Mouse (Mus musculus) erythroblast, embryonic 14.5 days (primary cell): ENCODE data around the gene Gpr171.

Experiments
- GATA1 ChIP-seq: IDR thresholded peaks from 2 replicates; pipeline ENCODE4 v1.6.1; 2012; ENCODE audit warnings: low read length, inconsistent platforms, mixed read lengths
- TAL1 ChIP-seq: IDR thresholded peaks from 3 replicates; pipeline ENCODE4 v1.6.1; 2012; ENCODE audit warnings: low read length, inconsistent platforms, mixed read lengths

GRCm38 (mm10) chr3:59078585-59078984 is 23.0 kb downstream of the Gpr171 start:
- TF ChIP-seq GATA1 (no peak), TAL1 (no peak)
